Mouse (Mus musculus) embryonic facial prominence, embryonic 12.5 days (tissue): Measurements from ENCODE around the gene Mipep. TPM values are rescaled to one million over a fixed set of nuclear protein-coding genes. Genes with fewer than 3 reads are reported as not detected.

Experiments used
- ATAC-seq: fragments of 200-750 bp; cut with Nextera tagmentation; 2 replicates; pipeline ENCODE4 v1.8.0; 2017; ENCODE audit not compliant: insufficient number of reproducible peaks, insufficient read depth, low FRiP score, low TSS enrichment
- H3K27ac ChIP-seq: fragments of 300-500 bp; sonication (generic); 2 replicates; pipeline ENCODE4 v1.5.1; 2016; ENCODE audit warnings: mild to moderate bottlenecking
- H3K27me3 ChIP-seq: fragments of 300-500 bp; sonication (generic); 2 replicates; pipeline ENCODE4 v1.6.1; 2016; ENCODE audit warnings: mild to moderate bottlenecking, moderate library complexity
- H3K36me3 ChIP-seq: fragments of 300-500 bp; sonication (generic); 2 replicates; pipeline ENCODE4 v1.6.1; 2016; ENCODE audit warnings: mild to moderate bottlenecking
- H3K4me1 ChIP-seq: fragments of 300-500 bp; sonication (generic); 2 replicates; pipeline ENCODE4 v1.6.1; 2016
- H3K4me2 ChIP-seq: fragments of 300-500 bp; sonication (generic); replicated peaks from 2 replicates; pipeline ENCODE4 v1.6.1; 2016; ENCODE audit warnings: mild to moderate bottlenecking, moderate library complexity
- H3K4me3 ChIP-seq: fragments of 300-500 bp; sonication (generic); 2 replicates; pipeline ENCODE4 v1.5.1; 2016; ENCODE audit warnings: mild to moderate bottlenecking
- H3K9ac ChIP-seq: fragments of 300-500 bp; sonication (generic); 2 replicates; pipeline ENCODE4 v1.6.1; 2016; ENCODE audit warnings: mild to moderate bottlenecking, moderate library complexity
- H3K9me3 ChIP-seq: fragments of 300-500 bp; sonication (generic); 2 replicates; pipeline ENCODE4 v1.6.1; 2016; ENCODE audit warnings: mild to moderate bottlenecking, moderate library complexity
- WGBS: fragments of 180-500 bp; shearing (Covaris S2); methylation state at CpG from one replicate; pipeline ENCODE4 v1.1.7; 2016; 5-methylcytosine and 5-hydroxymethylcytosine counted together
- polyA plus RNA-seq: library from polyadenylated mRNA; unstranded; fragments of >200 nt; fragmentation: Nextera tagmentation; extraction: Ambion mirVana; gene quantifications from 2 replicates; pipeline ENCODE4 v1.2.1, GENCODE M21; 2016

Gene Mipep
- polyA plus RNA-seq, 1 experiment from 2014 or later = 25.1 TPM

GRCm38 (mm10) chr14:60777485-60777919 lies 6.9 kb upstream of the Mipep start:
- WGBS = 85% methylated on average over 5 of the region's 5 CpGs
- no peaks in the 10 kb centered on the region for H3K27me3 ChIP-seq
- ATAC-seq = no peak

DNA sequence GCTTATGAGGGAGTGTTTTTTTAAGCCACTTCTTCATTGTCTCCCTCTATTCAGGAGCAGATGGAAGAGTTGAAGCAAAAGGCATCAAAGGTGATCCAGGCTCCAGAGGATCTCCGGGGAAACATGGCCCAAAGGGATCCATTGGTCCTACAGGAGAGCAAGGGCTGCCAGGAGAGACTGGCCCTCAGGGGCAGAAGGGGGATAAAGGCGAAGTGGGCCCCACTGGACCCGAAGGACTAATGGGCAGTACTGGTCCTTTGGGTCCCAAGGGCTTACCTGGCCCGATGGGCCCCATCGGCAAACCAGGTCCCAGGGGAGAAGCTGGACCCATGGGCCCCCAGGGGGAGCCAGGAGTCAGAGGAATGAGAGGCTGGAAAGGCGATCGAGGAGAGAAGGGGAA lies 5.2 kb upstream of the Mipep start:
- 87% methylated on average over 7 of the region's 7 CpGs for WGBS
- Histone ChIP-seq H3K9ac (no peak overlapping the region), H3K4me2 (no peak overlapping the region), H3K4me1 (no peaks in the 10 kb centered on the region), H3K9me3 (no peaks in the 10 kb centered on the region), H3K4me3 (no peak overlapping the region), H3K27ac (no peak overlapping the region), H3K27me3 (peaks cover 8% of the 10 kb centered on the region; the same call in 1 of the 2 replicates), H3K36me3 (no peaks in the 10 kb centered on the region)
- no peak for ATAC-seq

More at GRCm38 (mm10) chr14:60777485-60777919, 6.9 kb upstream of the Mipep start:
- Histone ChIP-seq H3K4me3 (no peak overlapping the region), H3K4me2 (no peak overlapping the region), H3K9me3 (no peaks in the 10 kb centered on the region), H3K36me3 (no peaks in the 10 kb centered on the region), H3K9ac (no peak overlapping the region), H3K4me1 (no peaks in the 10 kb centered on the region), H3K27ac (no peak overlapping the region)

DNA sequence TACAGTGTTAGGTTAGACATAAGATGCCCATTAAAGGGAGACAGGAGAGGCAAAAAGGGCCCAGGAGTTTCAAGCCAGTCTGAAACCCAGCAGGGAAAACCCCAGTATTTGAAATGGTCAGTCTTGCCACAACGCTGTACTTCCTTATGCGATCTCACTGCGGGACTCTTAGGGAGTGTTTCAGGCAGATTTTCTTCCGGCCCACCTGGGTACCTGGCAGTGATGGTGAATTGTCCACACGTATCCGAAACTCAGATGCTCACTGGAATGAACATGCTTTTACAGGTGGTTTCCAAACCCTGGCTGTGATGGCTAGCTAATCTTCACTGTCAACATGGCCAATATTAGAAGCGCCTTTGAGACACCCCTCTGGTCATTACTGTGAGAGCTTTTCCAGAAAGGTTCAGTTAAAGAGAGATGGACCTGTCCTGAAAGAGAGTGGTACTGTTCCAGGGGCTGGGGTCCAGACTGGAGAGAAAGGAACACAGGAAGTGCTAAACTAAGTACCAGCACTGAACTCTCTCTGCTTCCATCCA lies 2.2 kb upstream of the Mipep start:
- H3K27me3 ChIP-seq = peaks cover 8% of the 10 kb centered on the region; the same call in 1 of the 2 replicates
- no peak overlapping the region for H3K4me2 ChIP-seq
- H3K27ac ChIP-seq = no peak overlapping the region
- no peak for ATAC-seq
- H3K9ac ChIP-seq = no peak overlapping the region
- 0 out of 2 replicates have a peak, but pooled peaks cover 8% of the 10 kb centered on the region for H3K4me1 ChIP-seq
- no peaks in the 10 kb centered on the region for H3K36me3 ChIP-seq
- no peak overlapping the region for H3K4me3 ChIP-seq
- no peaks in the 10 kb centered on the region for H3K9me3 ChIP-seq
- WGBS = 43% methylated on average over 7 of the region's 7 CpGs

DNA sequence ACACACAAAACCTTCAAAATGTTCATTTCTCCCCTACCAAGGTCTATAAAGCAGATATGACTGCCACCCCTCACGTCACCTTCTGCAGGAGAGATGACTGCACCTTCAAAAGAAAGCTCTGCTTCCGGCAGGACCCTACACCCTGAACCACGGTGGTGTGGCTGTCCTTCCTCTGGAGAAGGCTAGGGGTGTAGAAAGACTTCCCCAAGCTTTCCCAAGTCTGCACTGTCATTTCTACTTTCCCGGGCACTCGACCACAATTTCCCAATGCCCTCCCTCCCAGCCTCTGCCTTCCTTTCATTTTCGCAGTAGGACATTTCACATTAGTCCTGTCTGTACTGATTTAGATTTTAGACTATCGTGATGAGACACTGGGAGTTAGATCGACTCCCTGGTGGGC lies 1.2 kb upstream of the Mipep start:
- no peak overlapping the region for H3K4me2 ChIP-seq
- peaks cover 8% of the 10 kb centered on the region; the same call in 1 of the 2 replicates for H3K27me3 ChIP-seq
- peaks cover 6% of the 10 kb centered on the region; the same call in 1 of the 2 replicates for H3K36me3 ChIP-seq
- no peak overlapping the region for H3K9ac ChIP-seq
- no peak overlapping the region for H3K4me3 ChIP-seq
- H3K4me1 ChIP-seq = 0 out of 2 replicates have a peak, but pooled peaks cover 8% of the 10 kb centered on the region
- H3K27ac ChIP-seq = no peak overlapping the region
- no peak for ATAC-seq
- no peaks in the 10 kb centered on the region for H3K9me3 ChIP-seq
- WGBS = 39% methylated on average over 8 of the region's 8 CpGs

DNA sequence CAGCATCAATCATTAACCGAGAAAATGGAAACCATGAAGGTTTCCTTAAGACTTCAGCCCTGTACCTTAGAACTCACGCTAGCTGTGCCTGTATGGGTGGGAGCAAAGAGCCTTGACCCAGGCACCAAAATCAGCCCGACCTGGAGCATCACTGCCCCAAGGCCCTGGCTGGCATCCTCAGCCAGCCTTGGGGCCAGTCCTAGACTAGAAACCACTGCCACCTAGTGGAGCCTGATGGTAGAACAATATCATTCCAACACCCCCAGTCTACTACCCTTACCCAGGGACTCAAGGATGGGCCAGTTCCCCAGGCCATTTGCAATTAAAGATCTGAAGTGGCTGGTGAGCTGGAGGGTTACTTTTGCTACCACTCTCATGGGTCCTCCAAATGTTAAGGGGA lies 5.7 kb downstream of the Mipep start:
- Histone ChIP-seq H3K9me3 (no peaks in the 10 kb centered on the region), H3K9ac (no peak overlapping the region), H3K4me1 (0 out of 2 replicates have a peak, but pooled peaks cover 6% of the 10 kb centered on the region), H3K4me2 (no peak overlapping the region), H3K27ac (no peak overlapping the region), H3K36me3 (peaks cover 33% of the 10 kb centered on the region), H3K4me3 (no peak overlapping the region), H3K27me3 (no peaks in the 10 kb centered on the region)
- WGBS = 36% methylated on average over 3 of the region's 3 CpGs
- no peak for ATAC-seq

DNA sequence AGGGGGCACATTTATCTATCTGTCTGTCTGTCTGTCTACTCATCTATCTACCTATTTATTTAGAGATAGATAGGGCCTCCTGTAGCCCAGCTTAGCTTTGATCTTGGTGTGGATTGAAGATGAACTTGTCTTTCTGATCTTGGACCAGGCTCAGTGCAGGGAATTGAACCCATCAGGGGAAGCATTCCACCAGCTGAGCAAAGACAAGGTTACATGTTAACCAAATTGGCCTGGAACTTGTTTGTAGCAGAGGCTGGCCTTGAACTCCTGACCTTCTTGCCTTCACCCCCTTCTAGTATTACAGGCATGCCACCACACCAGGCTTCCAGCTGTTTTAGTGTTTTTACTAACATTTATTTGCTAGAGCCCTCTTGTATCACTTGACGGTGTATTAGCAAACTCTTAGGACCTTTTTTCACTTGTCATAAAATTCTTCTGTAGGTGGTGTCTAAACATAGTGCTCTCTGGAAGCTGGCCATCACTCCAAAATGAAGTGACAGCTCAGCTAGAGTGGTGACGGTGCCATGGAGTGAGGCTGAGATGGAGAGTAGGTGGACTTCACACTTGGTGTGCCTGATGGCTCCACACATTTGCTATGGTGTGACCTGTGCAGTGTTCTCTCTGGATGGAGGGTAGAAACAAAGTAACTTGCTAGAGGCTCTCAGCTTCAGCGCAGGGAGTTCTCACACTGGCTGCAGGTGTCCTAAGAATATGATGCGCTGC lies 12.4 kb downstream of the Mipep start:
- Histone ChIP-seq H3K27me3 (no peaks in the 10 kb centered on the region), H3K4me3 (no peak overlapping the region), H3K36me3 (peaks cover 26% of the 10 kb centered on the region), H3K9ac (no peak overlapping the region), H3K27ac (no peak overlapping the region), H3K4me2 (no peak overlapping the region), H3K4me1 (no peaks in the 10 kb centered on the region), H3K9me3 (no peaks in the 10 kb centered on the region)
- ATAC-seq = no peak
- WGBS = 86% methylated on average over 4 of the region's 4 CpGs

GRCm38 (mm10) chr14:60797596-60797995 lies 13.2 kb downstream of the Mipep start:
- Histone ChIP-seq H3K9ac (no peak overlapping the region), H3K27me3 (no peaks in the 10 kb centered on the region), H3K4me2 (no peak overlapping the region), H3K9me3 (no peaks in the 10 kb centered on the region), H3K27ac (no peak overlapping the region), H3K4me3 (no peak overlapping the region), H3K4me1 (no peaks in the 10 kb centered on the region), H3K36me3 (peaks cover 25% of the 10 kb centered on the region; the same call in 1 of the 2 replicates)
- ATAC-seq = no peak
- 91% methylated on average over 5 of the region's 5 CpGs for WGBS

GRCm38 (mm10) chr14:60798721-60799120 lies 14.3 kb downstream of the Mipep start:
- no peak overlapping the region for H3K9ac ChIP-seq
- H3K27me3 ChIP-seq = no peaks in the 10 kb centered on the region
- H3K4me3 ChIP-seq = no peak overlapping the region
- ATAC-seq = no peak
- no peak overlapping the region for H3K27ac ChIP-seq
- WGBS = 83% methylated on average over 4 of the region's 4 CpGs
- no peaks in the 10 kb centered on the region for H3K9me3 ChIP-seq
- H3K4me1 ChIP-seq = no peaks in the 10 kb centered on the region
- H3K4me2 ChIP-seq = no peak overlapping the region
- H3K36me3 ChIP-seq = peaks cover 25% of the 10 kb centered on the region; the same call in 1 of the 2 replicates

GRCm38 (mm10) chr14:60799762-60800728 lies 15.7 kb downstream of the Mipep start:
- Histone ChIP-seq H3K9me3 (no peaks in the 10 kb centered on the region), H3K9ac (no peak overlapping the region), H3K36me3 (peaks cover 30% of the 10 kb centered on the region; the same call in 1 of the 2 replicates), H3K4me2 (no peak overlapping the region), H3K4me3 (no peak overlapping the region), H3K27ac (no peak overlapping the region), H3K27me3 (no peaks in the 10 kb centered on the region), H3K4me1 (no peaks in the 10 kb centered on the region)
- 52% methylated on average over 9 of the region's 9 CpGs for WGBS
- ATAC-seq = no peak

GRCm38 (mm10) chr14:60802026-60802425 lies 17.7 kb downstream of the Mipep start:
- Histone ChIP-seq H3K27me3 (no peaks in the 10 kb centered on the region), H3K36me3 (peaks cover 20% of the 10 kb centered on the region; the same call in 1 of the 2 replicates), H3K9ac (no peak overlapping the region), H3K27ac (no peak overlapping the region), H3K9me3 (no peaks in the 10 kb centered on the region), H3K4me3 (no peak overlapping the region), H3K4me2 (no peak overlapping the region), H3K4me1 (peaks cover 13% of the 10 kb centered on the region)
- no peak for ATAC-seq
- 93% methylated on average over 13 of the region's 13 CpGs for WGBS

DNA sequence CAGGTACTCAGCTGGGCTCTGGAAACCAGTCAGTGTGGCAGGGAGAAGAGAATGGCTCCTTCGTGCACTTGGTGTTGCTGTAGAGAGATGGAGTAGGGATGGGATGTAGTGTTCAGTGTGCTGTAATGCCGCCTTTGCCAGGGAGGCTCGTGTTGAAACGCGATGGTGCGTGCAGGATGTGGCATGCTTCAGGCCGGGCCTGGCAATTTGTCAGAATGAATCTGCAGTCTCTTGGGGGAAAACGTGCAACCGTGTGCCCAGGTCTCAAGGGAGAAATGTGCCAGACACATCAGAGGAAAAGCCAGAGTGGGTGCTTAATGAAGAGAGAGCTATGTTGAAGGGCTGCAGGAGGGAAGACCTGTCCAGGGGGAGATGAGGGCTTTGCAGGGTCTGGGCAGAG lies 20.6 kb downstream of the Mipep start:
- Histone ChIP-seq H3K27me3 (no peaks in the 10 kb centered on the region), H3K27ac (no peak overlapping the region), H3K4me1 (peaks cover 18% of the 10 kb centered on the region), H3K4me3 (no peak overlapping the region), H3K9me3 (no peaks in the 10 kb centered on the region), H3K9ac (no peak overlapping the region), H3K4me2 (no peak overlapping the region), H3K36me3 (peaks cover 13% of the 10 kb centered on the region; the same call in 1 of the 2 replicates)
- 85% methylated on average over 9 of the region's 9 CpGs for WGBS
- no peak for ATAC-seq
